Mouse (Mus musculus): ENCODE results near the gene Gli3.

Gli3 gene

DNA sequence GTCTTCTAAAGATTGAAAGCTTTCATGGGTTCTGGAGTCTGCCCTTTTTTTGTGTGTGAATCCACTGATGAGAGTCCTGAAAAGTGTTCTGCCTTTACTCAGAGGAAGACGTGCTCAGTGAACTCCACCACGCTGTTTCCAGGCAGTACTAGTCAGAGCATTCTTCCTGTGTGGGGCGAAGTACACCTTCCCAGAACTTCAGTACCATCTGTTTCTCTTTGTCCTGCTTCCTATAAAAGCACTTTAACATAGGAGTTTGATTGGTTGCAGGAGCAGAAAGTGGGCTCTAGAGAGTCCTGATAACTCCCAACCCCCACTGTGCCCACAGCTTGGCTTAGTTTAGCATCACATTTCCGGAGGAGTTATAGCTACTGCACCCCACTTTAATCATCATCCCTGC, 32.8 kb downstream of the Gli3 start:
- DNase-seq (ENCODE audit: low spot score) = no peak

GRCm38 (mm10) chr13:15498338-15498737, 35.3 kb downstream of the Gli3 start:
- no peak for DNase-seq (ENCODE audit: low spot score)

DNA sequence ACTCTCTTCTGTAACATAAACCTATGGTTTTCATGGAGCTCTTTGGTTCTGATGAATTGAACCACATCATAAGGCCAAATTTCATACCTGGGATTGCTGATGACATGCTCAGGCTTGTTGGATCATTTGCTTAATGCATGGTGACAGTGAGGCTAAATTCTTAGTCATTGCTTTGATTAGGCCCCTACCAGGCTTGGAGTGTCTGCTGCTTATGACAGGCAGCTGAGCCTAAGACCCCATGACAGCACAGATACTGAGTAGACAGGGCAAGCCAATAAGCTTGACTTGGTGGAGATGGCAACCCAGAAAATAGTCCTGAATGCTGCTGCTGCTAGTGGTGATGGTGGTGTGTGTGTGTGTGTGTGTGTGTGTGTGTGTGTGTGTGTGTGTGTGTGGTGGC, 47.9 kb downstream of the Gli3 start:
- DNase-seq (ENCODE audit: low spot score) = no peak

GRCm38 (mm10) chr13:15513114-15513513, 50.1 kb downstream of the Gli3 start:
- no peak for DNase-seq (ENCODE audit: low spot score)

DNA sequence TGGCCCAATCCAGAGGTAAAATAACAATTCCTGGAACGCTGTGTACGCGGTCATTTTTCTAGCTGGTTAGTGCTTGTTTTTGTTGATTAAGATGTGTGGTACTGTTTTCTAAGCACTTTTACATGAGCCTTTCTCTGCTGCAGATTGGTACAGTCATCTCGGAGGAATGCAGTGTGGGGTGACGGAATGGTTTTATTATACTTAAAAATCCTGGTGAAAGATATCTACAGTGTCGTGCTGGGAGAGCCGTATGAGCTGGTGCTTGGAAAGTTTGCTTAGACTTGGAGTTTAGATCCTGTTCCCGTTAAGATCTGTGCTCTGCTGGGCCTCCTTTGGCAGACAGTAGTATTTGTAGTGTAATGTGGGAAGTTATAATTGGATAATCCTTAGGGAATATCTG, 51.0 kb downstream of the Gli3 start:
- DNase-seq (ENCODE audit: low spot score) = no peak

GRCm38 (mm10) chr13:15517048-15517760, 54.2 kb downstream of the Gli3 start:
- no peak for DNase-seq (ENCODE audit: low spot score)

GRCm38 (mm10) chr13:15520353-15520752, 57.3 kb downstream of the Gli3 start:
- no peak for DNase-seq (ENCODE audit: low spot score)

GRCm38 (mm10) chr13:15522153-15522552, 59.1 kb downstream of the Gli3 start:
- DNase-seq (ENCODE audit: low spot score) = no peak

DNA sequence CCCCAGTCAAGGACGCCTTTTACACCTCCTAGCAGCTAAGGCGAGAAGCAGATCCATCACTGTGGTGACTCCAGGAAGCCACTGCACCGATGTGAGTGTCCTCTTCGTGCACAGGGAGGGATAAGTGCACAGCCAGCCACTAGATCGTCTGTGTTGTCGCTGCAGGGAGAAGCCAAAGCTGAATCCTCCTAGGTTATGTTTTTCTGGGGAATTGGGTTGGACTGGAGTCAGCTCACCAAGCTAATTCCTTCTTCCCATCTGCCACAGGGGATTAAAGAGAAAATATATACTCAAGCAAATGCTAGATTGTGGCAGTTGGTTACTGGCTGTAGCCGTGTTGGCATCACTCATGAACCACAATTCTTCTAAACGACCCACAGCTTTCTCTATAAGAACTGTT, 61.2 kb downstream of the Gli3 start:
- DNase-seq (ENCODE audit: low spot score) = no peak

DNA sequence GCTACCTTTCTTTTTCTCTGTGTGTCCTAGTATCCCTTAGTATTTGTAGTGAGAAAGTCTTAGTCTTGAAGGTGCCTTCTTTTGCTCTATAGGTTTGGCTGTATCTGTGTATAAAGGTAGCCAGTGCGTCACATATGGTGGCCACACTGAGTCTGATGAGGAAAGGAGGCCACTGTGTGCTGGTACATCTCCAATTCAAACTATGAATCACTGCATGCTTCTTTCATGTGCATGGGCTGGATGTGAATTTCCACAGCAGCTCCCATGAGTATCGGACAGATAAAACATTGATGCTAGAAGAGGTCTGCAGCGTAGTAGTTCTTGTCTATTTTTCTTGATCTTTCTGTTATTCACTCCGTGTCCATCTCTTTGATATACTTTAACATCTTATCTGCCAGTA, 63.7 kb downstream of the Gli3 start:
- no peak for DNase-seq (ENCODE audit: low spot score)

DNA sequence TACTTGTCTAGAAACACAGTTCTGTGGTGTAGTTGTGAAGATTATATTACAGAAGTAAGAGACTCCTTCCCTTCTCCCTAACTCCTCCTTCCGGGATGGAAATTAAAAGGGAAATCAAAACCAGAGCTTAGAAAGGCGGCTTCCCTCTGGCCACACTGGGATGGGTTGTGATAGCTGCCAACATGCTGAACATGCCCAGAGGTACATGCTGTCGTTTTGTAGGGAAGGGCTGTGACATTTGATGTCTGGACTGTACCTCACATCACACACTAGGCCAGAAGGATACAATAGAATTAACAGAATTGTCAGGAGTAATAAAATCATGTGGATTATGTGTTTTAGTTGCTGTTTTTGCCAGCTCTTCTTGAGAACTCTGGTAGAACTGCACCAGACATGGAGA, 68.5 kb downstream of the Gli3 start:
- DNase-seq (ENCODE audit: low spot score) = no peak

- no peak for DNase-seq (ENCODE audit: low spot score)
Observed at GRCm38 (mm10) chr13:15537206-15537605, 74.2 kb downstream of the Gli3 start.

GRCm38 (mm10) chr13:15537611-15538010, 74.6 kb downstream of the Gli3 start:
- no peak for DNase-seq (ENCODE audit: low spot score)

DNA sequence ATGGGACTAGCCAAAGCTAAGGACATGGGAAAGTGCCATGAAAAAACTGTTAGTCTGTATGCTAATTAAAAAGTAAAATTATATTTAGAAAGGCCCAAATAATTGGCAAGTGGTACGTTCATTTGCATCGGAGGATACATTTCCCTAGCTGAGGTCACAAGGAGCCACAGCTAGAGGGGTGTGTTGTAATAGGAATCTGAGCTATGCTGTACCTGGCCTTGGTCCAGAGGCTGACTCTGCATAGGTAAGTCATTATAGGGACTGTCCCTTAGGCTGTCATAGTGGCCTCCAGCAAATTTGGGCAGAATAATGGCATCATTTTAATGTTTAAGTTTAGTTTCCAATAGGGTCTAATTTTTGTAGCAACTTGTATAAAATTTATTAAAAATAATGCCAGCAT, 75.4 kb downstream of the Gli3 start:
- no peak for DNase-seq (ENCODE audit: low spot score)

GRCm38 (mm10) chr13:15542053-15542452, 79.0 kb downstream of the Gli3 start:
- DNase-seq (ENCODE audit: low spot score) = no peak

DNA sequence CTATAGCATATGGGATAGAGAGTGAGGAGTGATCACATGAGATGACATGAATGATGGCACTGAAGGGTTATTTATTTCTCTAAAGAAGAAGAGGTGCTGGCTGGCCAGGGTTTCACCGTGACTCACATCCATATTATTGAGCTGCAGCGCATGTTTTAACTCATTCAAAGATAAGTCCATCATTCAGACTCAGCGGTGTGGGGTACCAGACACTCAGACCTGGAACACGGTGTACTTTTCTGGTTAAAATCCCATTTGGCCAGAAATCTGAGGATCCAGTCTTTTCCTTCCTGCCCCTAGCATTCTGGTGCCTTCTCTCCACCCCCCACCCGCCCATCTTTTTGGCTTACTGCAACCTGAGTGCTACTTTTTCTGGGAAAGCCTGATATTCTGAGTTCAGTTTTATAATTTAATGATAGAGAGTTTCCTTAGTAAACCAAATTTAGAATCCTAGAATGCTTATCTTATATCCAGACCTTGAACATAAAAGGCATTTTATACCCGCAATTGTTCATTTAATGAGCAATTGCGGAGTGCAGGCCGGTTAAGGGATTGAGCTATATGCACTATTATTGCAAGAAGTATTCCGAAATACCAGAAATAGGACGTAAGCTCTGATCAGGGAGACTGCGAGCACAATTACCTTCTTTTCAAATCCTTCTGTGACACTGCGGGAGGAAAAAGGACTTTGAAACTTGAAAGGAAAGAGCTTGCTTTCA, 80.3 kb downstream of the Gli3 start:
- DNase-seq (ENCODE audit: low spot score) = no peak

- no peak for DNase-seq (ENCODE audit: low spot score)
Observed at GRCm38 (mm10) chr13:15543888-15544640, 81.0 kb downstream of the Gli3 start.

DNA sequence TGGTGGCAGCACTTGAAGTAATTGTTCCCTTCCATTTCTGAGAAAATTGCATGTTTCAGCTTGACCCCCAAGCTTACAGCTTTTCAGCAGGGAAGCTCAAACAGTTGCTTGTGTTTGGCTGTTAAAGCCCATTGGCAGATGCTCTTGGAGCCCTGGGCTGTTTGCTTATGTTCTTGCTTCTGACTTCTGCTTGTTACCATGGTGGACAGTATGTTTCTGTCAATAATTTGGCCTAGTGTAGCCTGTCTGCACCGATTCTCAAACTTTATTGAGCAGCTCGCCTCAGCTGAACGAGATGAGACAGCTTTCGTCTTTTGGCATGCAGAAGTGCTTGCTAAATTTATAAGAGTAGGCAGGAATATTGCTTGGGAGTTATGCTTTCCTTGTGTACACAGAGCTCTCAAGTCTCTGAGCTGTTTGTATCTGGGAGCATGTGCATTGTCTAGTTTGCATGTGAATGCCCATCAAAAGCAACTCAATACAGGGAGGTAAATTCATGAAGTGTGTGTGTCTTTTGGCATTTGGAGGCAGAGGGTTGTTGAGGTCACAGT, 82.4 kb downstream of the Gli3 start:
- no peak for DNase-seq (ENCODE audit: low spot score)

GRCm38 (mm10) chr13:15546258-15546657, 83.2 kb downstream of the Gli3 start:
- DNase-seq (ENCODE audit: low spot score) = no peak

GRCm38 (mm10) chr13:15549466-15549865, 86.4 kb downstream of the Gli3 start:
- DNase-seq (ENCODE audit: low spot score) = no peak

DNA sequence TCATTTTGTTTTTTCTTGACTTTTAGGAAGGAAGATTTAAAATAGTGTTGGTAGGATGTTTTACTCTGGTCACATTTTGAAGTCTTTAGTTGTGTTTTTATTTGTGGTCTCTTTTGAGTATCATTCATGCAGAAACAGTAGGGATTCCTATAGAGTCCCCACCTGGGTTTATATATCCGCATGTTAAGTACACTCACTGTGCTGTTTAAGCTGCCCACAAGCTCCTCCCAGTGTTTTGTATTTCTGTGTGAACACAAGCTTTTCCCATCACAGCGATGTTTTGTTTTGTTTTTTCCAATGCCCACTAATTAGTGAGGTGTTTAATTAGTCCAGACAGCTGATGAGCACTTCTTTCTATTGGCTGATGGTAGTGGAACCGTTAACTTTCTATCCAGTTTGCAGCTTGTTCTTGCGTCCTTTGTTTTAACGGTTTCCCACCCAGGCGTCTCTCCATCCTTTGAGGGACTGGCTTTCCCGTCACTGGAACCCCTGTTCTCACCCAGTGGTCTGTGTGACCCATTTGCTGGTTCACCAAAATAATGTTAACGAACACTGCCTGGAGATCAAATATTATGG, 87.1 kb downstream of the Gli3 start:
- no peak for DNase-seq (ENCODE audit: low spot score)

DNA sequence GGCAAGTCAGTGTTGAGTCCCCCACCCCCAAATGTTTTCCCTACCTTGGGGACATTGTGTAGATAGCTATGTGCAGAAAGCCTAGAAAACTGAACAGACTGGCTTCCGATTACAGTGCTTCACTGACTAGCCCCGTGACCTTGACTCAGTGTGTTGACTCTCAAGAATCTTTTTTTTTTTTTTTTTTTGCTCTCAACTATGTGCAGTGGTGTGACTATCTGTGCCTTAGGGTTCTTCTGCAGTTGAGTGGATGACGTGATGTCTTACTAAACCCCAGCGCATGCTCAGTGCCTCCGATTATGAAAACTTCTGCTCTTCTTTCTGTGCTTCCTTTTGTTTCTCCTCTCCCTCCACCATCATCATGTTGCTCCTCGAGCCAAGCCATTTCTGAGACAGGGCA, 87.7 kb downstream of the Gli3 start:
- no peak for DNase-seq (ENCODE audit: low spot score)
